Mouse (Mus musculus): Measurements from ENCODE around the gene Camk1d. TPM values are rescaled to one million over a fixed set of nuclear protein-coding genes. Genes with fewer than 3 reads are reported as not detected.

Camk1d gene
- polyA plus RNA-seq, 1 experiment: 1.0 TPM

GRCm38 (mm10) chr2:5370591-5370990 lies 343.7 kb downstream of the Camk1d start:
- WGBS: 87% methylated on average over 3 of the region's 3 CpGs
- H3K27me3 ChIP-seq (replicated peaks; ENCODE audit: control insufficient read depth, insufficient read depth, low read length): no peaks in the 10 kb centered on the region

GRCm38 (mm10) chr2:5363836-5364235 lies 350.5 kb downstream of the Camk1d start:
- 60% methylated on average over 5 of the region's 5 CpGs for WGBS
- Histone ChIP-seq H3K4me3 (ENCODE audit: insufficient read depth, low read depth, low read length) (no peak overlapping the region), H3K27me3 (replicated peaks; ENCODE audit: control insufficient read depth, insufficient read depth, low read length) (no peaks in the 10 kb centered on the region), H3K27ac (ENCODE audit: insufficient read depth, low read depth, low read length) (no peak overlapping the region), H3K36me3 (ENCODE audit: control insufficient read depth, insufficient read depth, low read length) (no peaks in the 10 kb centered on the region), H3K4me1 (ENCODE audit: control insufficient read depth, insufficient read depth, low read length) (no peaks in the 10 kb centered on the region)
- DNase-seq: no peak
- no peak for TF ChIP-seq POLR2A (IDR thresholded peaks at IDR 0.05; ENCODE audit: low read depth, low read length)
- TF ChIP-seq CTCF (conservative IDR thresholded peaks at IDR 0.05; ENCODE audit: insufficient read depth, insufficient read length, low read depth, low read length): no peak

More at GRCm38 (mm10) chr2:5370591-5370990, 343.7 kb downstream of the Camk1d start:
- no peak overlapping the region for H3K4me3 ChIP-seq (ENCODE audit: insufficient read depth, low read depth, low read length)
- no peaks in the 10 kb centered on the region for H3K4me1 ChIP-seq (ENCODE audit: control insufficient read depth, insufficient read depth, low read length)
- H3K36me3 ChIP-seq (ENCODE audit: control insufficient read depth, insufficient read depth, low read length): no peaks in the 10 kb centered on the region
- TF ChIP-seq CTCF (conservative IDR thresholded peaks at IDR 0.05; ENCODE audit: insufficient read depth, insufficient read length, low read depth, low read length) (no peak), POLR2A (IDR thresholded peaks at IDR 0.05; ENCODE audit: low read depth, low read length) (no peak)
- DNase-seq: no peak
- no peak overlapping the region for H3K27ac ChIP-seq (ENCODE audit: insufficient read depth, low read depth, low read length)

GRCm38 (mm10) chr2:5358049-5358448 lies 356.3 kb downstream of the Camk1d start:
- no peaks in the 10 kb centered on the region for H3K36me3 ChIP-seq (ENCODE audit: control insufficient read depth, insufficient read depth, low read length)
- DNase-seq: no peak
- 93% methylated on average over 5 of the region's 5 CpGs for WGBS
- TF ChIP-seq POLR2A (IDR thresholded peaks at IDR 0.05; ENCODE audit: low read depth, low read length) (no peak), CTCF (conservative IDR thresholded peaks at IDR 0.05; ENCODE audit: insufficient read depth, insufficient read length, low read depth, low read length) (no peak)
- no peaks in the 10 kb centered on the region for H3K4me1 ChIP-seq (ENCODE audit: control insufficient read depth, insufficient read depth, low read length)
- no peak overlapping the region for H3K4me3 ChIP-seq (ENCODE audit: insufficient read depth, low read depth, low read length)
- H3K27me3 ChIP-seq (replicated peaks; ENCODE audit: control insufficient read depth, insufficient read depth, low read length): no peaks in the 10 kb centered on the region
- H3K27ac ChIP-seq (ENCODE audit: insufficient read depth, low read depth, low read length): no peak overlapping the region

GRCm38 (mm10) chr2:5357056-5357455 lies 357.3 kb downstream of the Camk1d start:
- no peak for DNase-seq
- H3K27me3 ChIP-seq (replicated peaks; ENCODE audit: control insufficient read depth, insufficient read depth, low read length): no peaks in the 10 kb centered on the region
- H3K4me3 ChIP-seq (ENCODE audit: insufficient read depth, low read depth, low read length): no peak overlapping the region
- H3K27ac ChIP-seq (ENCODE audit: insufficient read depth, low read depth, low read length): no peak overlapping the region
- TF ChIP-seq CTCF (conservative IDR thresholded peaks at IDR 0.05; ENCODE audit: insufficient read depth, insufficient read length, low read depth, low read length): no peak
- no peak for TF ChIP-seq POLR2A (IDR thresholded peaks at IDR 0.05; ENCODE audit: low read depth, low read length)
- H3K4me1 ChIP-seq (ENCODE audit: control insufficient read depth, insufficient read depth, low read length): no peaks in the 10 kb centered on the region
- H3K36me3 ChIP-seq (ENCODE audit: control insufficient read depth, insufficient read depth, low read length): no peaks in the 10 kb centered on the region
- 69% methylated on average over 4 of the region's 4 CpGs for WGBS

- WGBS: 86% methylated on average over 13 of the region's 13 CpGs
- H3K4me1 ChIP-seq (ENCODE audit: control insufficient read depth, insufficient read depth, low read length): no peaks in the 10 kb centered on the region
- TF ChIP-seq POLR2A (IDR thresholded peaks at IDR 0.05; ENCODE audit: low read depth, low read length) (no peak), CTCF (conservative IDR thresholded peaks at IDR 0.05; ENCODE audit: insufficient read depth, insufficient read length, low read depth, low read length) (no peak)
- no peak overlapping the region for H3K4me3 ChIP-seq (ENCODE audit: insufficient read depth, low read depth, low read length)
- no peaks in the 10 kb centered on the region for H3K27me3 ChIP-seq (replicated peaks; ENCODE audit: control insufficient read depth, insufficient read depth, low read length)
- no peak overlapping the region for H3K27ac ChIP-seq (ENCODE audit: insufficient read depth, low read depth, low read length)
- H3K36me3 ChIP-seq (ENCODE audit: control insufficient read depth, insufficient read depth, low read length): no peaks in the 10 kb centered on the region
- no peak for DNase-seq
Measured at GRCm38 (mm10) chr2:5352821-5353522, 361.3 kb downstream of the Camk1d start.

- DNase-seq: no peak
- whole genome bisulfite sequencing: 52% methylated on average over 9 of the region's 9 CpGs
- Histone ChIP-seq H3K27ac (ENCODE audit: insufficient read depth, low read depth, low read length) (no peak overlapping the region), H3K27me3 (replicated peaks; ENCODE audit: control insufficient read depth, insufficient read depth, low read length) (no peaks in the 10 kb centered on the region), H3K4me1 (ENCODE audit: control insufficient read depth, insufficient read depth, low read length) (no peaks in the 10 kb centered on the region), H3K4me3 (ENCODE audit: insufficient read depth, low read depth, low read length) (no peak overlapping the region), H3K36me3 (ENCODE audit: control insufficient read depth, insufficient read depth, low read length) (no peaks in the 10 kb centered on the region)
- TF ChIP-seq POLR2A (IDR thresholded peaks at IDR 0.05; ENCODE audit: low read depth, low read length): no peak
- TF ChIP-seq CTCF (conservative IDR thresholded peaks at IDR 0.05; ENCODE audit: insufficient read depth, insufficient read length, low read depth, low read length): no peak
Measured at GRCm38 (mm10) chr2:5345344-5345743, 369.0 kb downstream of the Camk1d start.

- no peaks in the 10 kb centered on the region for H3K27me3 ChIP-seq (replicated peaks; ENCODE audit: control insufficient read depth, insufficient read depth, low read length)
- no peaks in the 10 kb centered on the region for H3K4me1 ChIP-seq (ENCODE audit: control insufficient read depth, insufficient read depth, low read length)
- H3K4me3 ChIP-seq (ENCODE audit: insufficient read depth, low read depth, low read length): no peak overlapping the region
- no peak overlapping the region for H3K27ac ChIP-seq (ENCODE audit: insufficient read depth, low read depth, low read length)
- no peaks in the 10 kb centered on the region for H3K36me3 ChIP-seq (ENCODE audit: control insufficient read depth, insufficient read depth, low read length)
- no peak for TF ChIP-seq CTCF (conservative IDR thresholded peaks at IDR 0.05; ENCODE audit: insufficient read depth, insufficient read length, low read depth, low read length)
- TF ChIP-seq POLR2A (IDR thresholded peaks at IDR 0.05; ENCODE audit: low read depth, low read length): no peak
- 82% methylated on average over 12 of the region's 12 CpGs for WGBS
- no peak for DNase-seq
Measured at GRCm38 (mm10) chr2:5327533-5328250, 386.6 kb downstream of the Camk1d start.

Data from kidney, adult 2 months (tissue).